10 mouse cellular contexts compared by ENCODE assay signal in the genomic region with DNA sequence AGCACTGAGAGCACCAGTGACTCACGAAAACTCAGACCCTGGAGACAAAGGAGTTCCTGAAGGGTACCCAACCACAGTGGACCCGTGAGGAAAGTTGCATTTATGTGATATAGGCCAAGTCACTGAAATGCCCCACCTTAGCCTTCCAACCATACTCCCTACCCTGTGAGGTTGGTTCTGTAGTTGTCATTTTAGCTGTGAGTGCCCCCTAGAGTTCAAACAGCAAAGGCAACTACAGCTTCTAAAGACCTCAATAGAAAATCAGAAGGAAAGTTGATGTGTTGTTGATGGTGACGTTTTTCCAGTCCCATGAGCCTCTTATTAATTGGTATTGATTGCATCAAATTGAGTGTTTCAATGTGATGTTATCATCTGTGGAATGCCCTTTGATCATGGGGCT. TPM values are rescaled to one million over a fixed set of nuclear protein-coding genes. Genes with fewer than 3 reads are reported as not detected.
DNase-seq lines count a peak whose midpoint lies in the region; ATAC-seq and TF ChIP-seq lines count a peak whose summit lies in the region.
"Had no signal": no experiment of that assay in that cellular context is flagged by ENCODE, and none has a peak within 500 bp of the region (broad histone marks: within the 10 kb centered on the region; RNA-seq: fewer than 3 reads in every experiment).

No protein-coding gene starts in this region.

- DNase-seq in heart, postnatal 0 days (ENCODE audit: low spot score) = no peak
- DNase-seq in heart, embryonic 10.5 days (ENCODE audit: low spot score) = no peak
- DNase-seq in A20 (ENCODE audit: low read depth, low spot score) = peak; percentile 57
- DNase-seq in urinary bladder, postnatal 4 days (ENCODE audit: low spot score in 2 of 2) = no peak
- no peak for DNase-seq in left cerebral cortex, postnatal 14 days (ENCODE audit: low spot score in 2 of 2)

- no peak for TF ChIP-seq EP300 in heart, postnatal 0 days (IDR thresholded peaks at IDR 0.05; ENCODE audit: low read depth)
- no peak for TF ChIP-seq EP300 in ES-Bruce4 (IDR thresholded peaks at IDR 0.05; ENCODE audit: insufficient read depth, low read depth, low read length)

- peak; percentile 32 for TF ChIP-seq CTCF in heart, postnatal 0 days (IDR thresholded peaks at IDR 0.05; ENCODE audit: low read depth)
- no peak for TF ChIP-seq CTCF in ES-Bruce4 (IDR thresholded peaks at IDR 0.05; ENCODE audit: low read depth, low read length)

- no peak overlapping the region for H3K4me2 ChIP-seq in heart, postnatal 0 days (ENCODE audit: low read depth, low read length)
- H3K4me2 ChIP-seq in liver, embryonic 16.5 days (ENCODE audit: low read depth, low read length) = no peak overlapping the region

- H3K9me3 ChIP-seq in heart, postnatal 0 days (replicated peaks; ENCODE audit: control insufficient read depth, low read length) = no peaks in the 10 kb centered on the region
- no peaks in the 10 kb centered on the region for H3K9me3 ChIP-seq in heart, embryonic 10.5 days
- 0 out of 2 replicates have a peak, but pooled peaks cover 5% of the 10 kb centered on the region for H3K9me3 ChIP-seq in ES-Bruce4 (replicated peaks; ENCODE audit: control insufficient read depth, insufficient read depth, low read length, poor library complexity, severe bottlenecking)
- no peaks in the 10 kb centered on the region for H3K9me3 ChIP-seq in liver, embryonic 16.5 days (replicated peaks; ENCODE audit: control insufficient read depth, low read length)

- 52% methylated on average over 3 of the region's 3 CpGs for WGBS in heart, postnatal 0 days
- WGBS in heart, embryonic 10.5 days = 64% methylated on average over 3 of the region's 3 CpGs
- WGBS in liver, embryonic 16.5 days (ENCODE audit: insufficient replicate concordance) = 40% methylated on average over 3 of the region's 3 CpGs

- TF ChIP-seq POLR2A in ES-Bruce4 (IDR thresholded peaks at IDR 0.05; ENCODE audit: insufficient read depth, low read length) = no peak

- no peak overlapping the region for H3K4me3 ChIP-seq in heart, postnatal 0 days (ENCODE audit: low read depth, low read length)
- H3K4me3 ChIP-seq in heart, embryonic 10.5 days = no peak overlapping the region
- no peak overlapping the region for H3K4me3 ChIP-seq in ES-Bruce4 (ENCODE audit: low read depth, low read length)
- no peak overlapping the region for H3K4me3 ChIP-seq in liver, embryonic 16.5 days (ENCODE audit: low read depth, low read length)

- no peaks in the 10 kb centered on the region for H3K4me1 ChIP-seq in heart, postnatal 0 days (ENCODE audit: control insufficient read depth, insufficient read depth)
- no peaks in the 10 kb centered on the region for H3K4me1 ChIP-seq in heart, embryonic 10.5 days
- H3K4me1 ChIP-seq in ES-Bruce4 (ENCODE audit: control insufficient read depth, insufficient read depth, low read length) = no peaks in the 10 kb centered on the region
- peaks cover 9% of the 10 kb centered on the region for H3K4me1 ChIP-seq in liver, embryonic 16.5 days (ENCODE audit: control insufficient read depth, low read depth, low read length)

- ATAC-seq in heart, postnatal 0 days (ENCODE audit: insufficient read depth, low read depth) = no peak
- peak; percentile 77 for ATAC-seq in liver, embryonic 16.5 days (ENCODE audit: low read depth)
- no peak; the same call in 1 of the 2 replicates for ATAC-seq in granulocyte monocyte progenitor cell, adult 5-6 weeks (replicated peaks; ENCODE audit: poor library complexity, severe bottlenecking)

- H3K36me3 ChIP-seq in heart, postnatal 0 days (replicated peaks; ENCODE audit: control insufficient read depth, insufficient read depth, low read length) = no peaks in the 10 kb centered on the region
- no peaks in the 10 kb centered on the region for H3K36me3 ChIP-seq in heart, embryonic 10.5 days
- H3K36me3 ChIP-seq in ES-Bruce4 (ENCODE audit: control insufficient read depth, insufficient read depth, low read length, poor library complexity, severe bottlenecking) = no peaks in the 10 kb centered on the region
- peaks cover 14% of the 10 kb centered on the region for H3K36me3 ChIP-seq in liver, embryonic 16.5 days (ENCODE audit: control insufficient read depth, insufficient read depth)

- no peak overlapping the region for H3K9ac ChIP-seq in heart, postnatal 0 days (replicated peaks; ENCODE audit: low read depth, low read length)
- H3K9ac ChIP-seq in ES-Bruce4 (ENCODE audit: low read depth, poor library complexity, severe bottlenecking) = no peak overlapping the region
- no peak overlapping the region for H3K9ac ChIP-seq in liver, embryonic 16.5 days (ENCODE audit: low read depth, low read length)

- no peak overlapping the region for H3K27ac ChIP-seq in heart, postnatal 0 days (ENCODE audit: low read depth)
- no peak overlapping the region for H3K27ac ChIP-seq in heart, embryonic 10.5 days
- peak overlapping the region; percentile 72 for H3K27ac ChIP-seq in ES-Bruce4 (ENCODE audit: insufficient read depth, low read length)
- peak overlapping the region; percentile 28; the same call in 1 of the 2 replicates for H3K27ac ChIP-seq in liver, embryonic 16.5 days (ENCODE audit: low read length)

- H3K27me3 ChIP-seq in heart, postnatal 0 days (ENCODE audit: control insufficient read depth, insufficient read depth, low read length) = no peaks in the 10 kb centered on the region
- H3K27me3 ChIP-seq in heart, embryonic 10.5 days (ENCODE audit: insufficient read depth, poor library complexity, severe bottlenecking) = no peaks in the 10 kb centered on the region
- H3K27me3 ChIP-seq in ES-Bruce4 (ENCODE audit: control insufficient read depth, insufficient read depth, low read length, poor library complexity, severe bottlenecking) = no peaks in the 10 kb centered on the region
- H3K27me3 ChIP-seq in liver, embryonic 16.5 days (ENCODE audit: control insufficient read depth, insufficient read depth, low read depth, low read length) = no peaks in the 10 kb centered on the region

- intact Hi-C loops in left cerebral cortex, postnatal 14 days (cut with DNase I) = no loop called here

RNA-seq across cellular contexts. Expression of gene Slfn3, which starts 39.8 kb away (rescaled TPM):
- total RNA-seq in heart, postnatal 0 days (2014; rRNA removed; ENCODE audit: low replicate concordance) = 2.4 and 2.6 TPM in 2 replicates
- polyA plus RNA-seq in heart, postnatal 0 days (2015; fragmentation: Nextera tagmentation; extraction: Ambion mirVana) = 0.98 and 1.1 TPM in 2 replicates
- 0.49 and 0.99 TPM in 2 replicates for polyA plus RNA-seq in heart, embryonic 10.5 days (2016; fragmentation: Nextera tagmentation; extraction: Ambion mirVana)
- polyA plus RNA-seq in ES-Bruce4 (2011; ENCODE audit: insufficient read depth, insufficient read length, low read depth, missing spikeins) = 0.41 and 1.2 TPM in 2 replicates
- polyA plus RNA-seq in liver, embryonic 16.5 days (2015; fragmentation: Nextera tagmentation; extraction: Ambion mirVana) = 2.0 and 2.5 TPM in 2 replicates
- total RNA-seq in granulocyte monocyte progenitor cell, adult 5-6 weeks (2014; fragmentation: Nextera tagmentation) = 15.8 and 16.6 TPM in 2 replicates
- total RNA-seq in granulocyte monocyte progenitor cell, adult 5-6 weeks (2017) = 27.5 and 33.9 TPM in 2 replicates
- total RNA-seq in left cerebral cortex, postnatal 14 days (2021) = under 1 TPM; 0.23 to 0.31 TPM

RNA-seq across cellular contexts. Expression of gene Slfn14, which starts 55.6 kb away (rescaled TPM):
- total RNA-seq in heart, postnatal 0 days (2014; rRNA removed; ENCODE audit: low replicate concordance) = not detected in 2 replicates
- polyA plus RNA-seq in heart, postnatal 0 days (2015; fragmentation: Nextera tagmentation; extraction: Ambion mirVana) = 0.10 and 0.16 TPM in 2 replicates
- polyA plus RNA-seq in heart, embryonic 10.5 days (2016; fragmentation: Nextera tagmentation; extraction: Ambion mirVana) = 0.58 and 0.79 TPM in 2 replicates
- not detected in 2 replicates for polyA plus RNA-seq in ES-Bruce4 (2011; ENCODE audit: insufficient read depth, insufficient read length, low read depth, missing spikeins)
- polyA plus RNA-seq in liver, embryonic 16.5 days (2015; fragmentation: Nextera tagmentation; extraction: Ambion mirVana) = 39.7 and 43.0 TPM in 2 replicates
- not detected in 2 replicates for total RNA-seq in granulocyte monocyte progenitor cell, adult 5-6 weeks (2014; fragmentation: Nextera tagmentation)
- total RNA-seq in granulocyte monocyte progenitor cell, adult 5-6 weeks (2017) = not detected in 2 replicates
- total RNA-seq in left cerebral cortex, postnatal 14 days (2021) = not detected
- polyA plus RNA-seq: gonadal fat pad, adult 2 months had no signal

RNA-seq across cellular contexts. Expression of gene Slfn4, which starts 56.0 kb away (rescaled TPM):
- total RNA-seq in heart, postnatal 0 days (2014; rRNA removed; ENCODE audit: low replicate concordance) = 0.27 and 1.1 TPM in 2 replicates
- 0.07 TPM in 1 of 2 replicates, not detected in the other for polyA plus RNA-seq in heart, postnatal 0 days (2015; fragmentation: Nextera tagmentation; extraction: Ambion mirVana)
- polyA plus RNA-seq in heart, embryonic 10.5 days (2016; fragmentation: Nextera tagmentation; extraction: Ambion mirVana) = not detected in 2 replicates
- not detected in 2 replicates for polyA plus RNA-seq in ES-Bruce4 (2011; ENCODE audit: insufficient read depth, insufficient read length, low read depth, missing spikeins)
- 0.99 and 1.2 TPM in 2 replicates for polyA plus RNA-seq in liver, embryonic 16.5 days (2015; fragmentation: Nextera tagmentation; extraction: Ambion mirVana)
- total RNA-seq in granulocyte monocyte progenitor cell, adult 5-6 weeks (2014; fragmentation: Nextera tagmentation) = 1.5 and 2.8 TPM in 2 replicates
- total RNA-seq in granulocyte monocyte progenitor cell, adult 5-6 weeks (2017) = 6.4 and 7.2 TPM in 2 replicates
- not detected for total RNA-seq in left cerebral cortex, postnatal 14 days (2021)
- total RNA-seq: left cerebral cortex, postnatal 10 days had no signal

Comparison
In these comparisons a context has a peak if more than half of its experiments do, and no peak if none do; other contexts are left out.
1. H3K27ac ChIP-seq: peak in ES-Bruce4 (single experiment) and liver, embryonic 16.5 days (single experiment); none in heart, postnatal 0 days (single experiment) and heart, embryonic 10.5 days (single experiment).
2. RNA of gene Slfn14, which starts 55.6 kb away (polyA plus RNA-seq): 39.7 to 43.0 TPM in liver, embryonic 16.5 days; 0.58 to 0.79 TPM in heart, embryonic 10.5 days, 0.10 to 0.16 TPM in heart, postnatal 0 days and not detected in ES-Bruce4; every median in the first group is over 10 times any median in the second.